Mouse (Mus musculus): ENCODE results near the gene Gas7. TPM values are rescaled to one million over a fixed set of nuclear protein-coding genes. Genes with fewer than 3 reads are reported as not detected.

The Gas7 gene
- polyA plus RNA-seq, 1 experiment from 2014 or later, result 39.5 TPM

DNA sequence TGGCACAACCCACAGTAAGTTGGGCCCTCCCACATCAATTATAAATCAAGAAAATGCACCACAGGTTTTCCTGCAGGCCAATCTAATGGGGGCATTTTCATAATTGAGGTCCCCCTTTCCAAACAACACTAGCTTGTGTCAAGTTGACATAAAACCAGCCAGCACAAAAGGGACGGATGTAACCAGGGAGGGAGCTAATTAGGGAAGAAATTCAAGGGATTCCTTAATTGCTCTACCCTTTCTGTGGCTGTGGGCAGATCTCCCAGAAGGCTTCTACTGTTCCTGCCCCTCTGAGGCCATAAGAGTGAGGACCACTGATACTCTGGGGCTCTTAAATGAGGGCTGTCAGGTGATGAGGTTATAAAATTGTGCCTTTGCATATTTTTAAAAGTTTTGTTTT lies 143.9 kb downstream of the Gas7 start:
- no peak overlapping the region for H3K4me3 ChIP-seq (ENCODE audit: low read depth, low read length)
- H3K9ac ChIP-seq (ENCODE audit: low read length), result no peak overlapping the region
- no peak overlapping the region for H3K27ac ChIP-seq (ENCODE audit: low read depth, low read length)
- peaks cover 40% of the 10 kb centered on the region for H3K4me1 ChIP-seq (ENCODE audit: control insufficient read depth, insufficient read depth, low read length)
- no peaks in the 10 kb centered on the region for H3K36me3 ChIP-seq (ENCODE audit: control insufficient read depth, insufficient read depth, low read length)
- H3K27me3 ChIP-seq (replicated peaks; ENCODE audit: control insufficient read depth, insufficient read depth, low read length), result no peaks in the 10 kb centered on the region
- ATAC-seq (peak; percentile 44), DNase-seq (ENCODE audit: low spot score) (peak; percentile 82)
- 0% methylated on average over 1 of the region's 1 CpGs for WGBS
- no peaks in the 10 kb centered on the region for H3K9me3 ChIP-seq (replicated peaks; ENCODE audit: control insufficient read depth, low read length)
- peak overlapping the region; percentile 28 for H3K4me2 ChIP-seq (ENCODE audit: low read length)

DNA sequence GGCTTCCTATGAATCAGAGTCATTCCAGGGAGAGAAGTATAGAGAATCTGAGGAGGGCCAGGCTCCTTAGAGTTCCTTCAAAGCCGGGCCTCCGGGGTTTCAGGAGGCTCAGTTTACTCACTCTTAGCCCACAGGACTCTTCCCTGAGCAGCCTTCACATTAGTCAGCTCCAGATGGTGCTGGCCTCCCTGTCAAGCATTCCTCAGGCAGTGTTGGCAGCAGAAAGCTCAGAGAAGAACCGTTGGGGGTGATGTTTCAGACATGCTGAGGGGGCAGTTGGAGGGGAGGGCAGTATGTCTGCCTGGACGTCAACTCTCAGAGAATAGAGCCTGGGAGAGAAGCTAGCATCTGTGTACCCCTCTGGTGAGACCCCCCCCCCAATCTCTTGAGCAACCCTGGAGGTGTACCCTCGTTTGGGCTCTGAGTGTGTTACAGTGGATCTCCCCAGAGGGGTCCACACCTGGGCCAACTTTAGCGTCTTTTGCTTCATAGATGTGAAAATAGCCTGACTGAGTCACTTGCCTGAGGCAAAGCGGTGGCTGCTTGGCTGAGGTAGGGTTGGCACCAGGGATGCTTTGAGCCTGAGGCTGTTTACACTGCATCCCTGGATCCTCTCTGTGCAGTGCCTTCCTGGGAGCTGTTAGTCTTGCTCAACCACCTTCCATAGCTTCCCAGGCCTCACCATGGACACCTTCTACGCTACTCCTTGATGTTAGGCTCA lies 145.6 kb downstream of the Gas7 start:
- WGBS, result 67% methylated on average over 8 of the region's 8 CpGs
- no peaks in the 10 kb centered on the region for H3K9me3 ChIP-seq (replicated peaks; ENCODE audit: control insufficient read depth, low read length)
- H3K4me2 ChIP-seq (ENCODE audit: low read length), result no peak overlapping the region
- peaks cover 38% of the 10 kb centered on the region for H3K4me1 ChIP-seq (ENCODE audit: control insufficient read depth, insufficient read depth, low read length)
- no peak overlapping the region for H3K9ac ChIP-seq (ENCODE audit: low read length)
- no peaks in the 10 kb centered on the region for H3K36me3 ChIP-seq (ENCODE audit: control insufficient read depth, insufficient read depth, low read length)
- peak; percentile 48 for DNase-seq (ENCODE audit: low spot score)
- H3K27ac ChIP-seq (ENCODE audit: low read depth, low read length), result no peak overlapping the region
- H3K4me3 ChIP-seq (ENCODE audit: low read depth, low read length), result no peak overlapping the region
- no peak for ATAC-seq
- H3K27me3 ChIP-seq (replicated peaks; ENCODE audit: control insufficient read depth, insufficient read depth, low read length), result no peaks in the 10 kb centered on the region

DNA sequence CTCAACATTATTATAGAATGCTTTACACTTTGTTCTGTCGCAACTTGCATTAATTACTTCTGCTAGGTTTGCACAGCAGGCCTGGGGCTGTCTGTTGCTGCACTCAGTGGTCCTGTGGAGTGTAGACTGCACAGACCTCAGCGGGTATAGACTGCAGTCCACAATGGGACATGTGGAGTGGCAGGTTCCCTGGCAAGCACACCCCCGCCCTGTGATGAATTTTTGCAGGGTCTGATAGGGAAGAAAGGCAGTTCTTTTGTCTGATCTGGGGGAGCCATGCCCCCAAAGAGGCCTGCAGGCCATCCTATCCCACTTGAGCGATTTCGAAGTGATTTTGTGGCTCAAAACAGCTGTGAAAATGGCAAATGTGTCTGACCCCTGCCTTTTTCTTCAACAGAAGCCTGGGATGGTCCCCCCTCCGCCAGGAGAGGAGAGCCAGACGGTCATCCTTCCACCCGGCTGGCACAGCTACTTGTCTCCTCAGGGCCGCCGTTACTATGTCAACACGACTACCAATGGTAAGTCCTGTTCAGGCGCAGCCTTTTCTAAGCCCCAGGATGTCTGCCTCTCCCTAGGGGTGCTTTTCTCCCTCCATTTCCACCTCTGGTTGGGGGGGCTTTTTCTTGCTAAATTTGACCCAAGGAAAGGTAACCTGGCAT lies 147.6 kb downstream of the Gas7 start:
- H3K9me3 ChIP-seq (replicated peaks; ENCODE audit: control insufficient read depth, low read length), result no peaks in the 10 kb centered on the region
- DNase-seq (ENCODE audit: low spot score) (peak; percentile 61), ATAC-seq (peak; percentile 59; the same call in 1 of the 2 replicates)
- H3K27ac ChIP-seq (ENCODE audit: low read depth, low read length), result peak overlapping the region; percentile 70; the same call in 1 of the 2 replicates
- WGBS, result 39% methylated on average over 12 of the region's 12 CpGs
- no peaks in the 10 kb centered on the region for H3K36me3 ChIP-seq (ENCODE audit: control insufficient read depth, insufficient read depth, low read length)
- no peaks in the 10 kb centered on the region for H3K27me3 ChIP-seq (replicated peaks; ENCODE audit: control insufficient read depth, insufficient read depth, low read length)
- H3K4me3 ChIP-seq (ENCODE audit: low read depth, low read length), result no peak overlapping the region
- H3K4me1 ChIP-seq (ENCODE audit: control insufficient read depth, insufficient read depth, low read length), result peaks cover 26% of the 10 kb centered on the region
- peak overlapping the region; percentile 13; the same call in 1 of the 2 replicates for H3K9ac ChIP-seq (ENCODE audit: low read length)
- H3K4me2 ChIP-seq (ENCODE audit: low read length), result peak overlapping the region; percentile 9; the same call in 1 of the 2 replicates

DNA sequence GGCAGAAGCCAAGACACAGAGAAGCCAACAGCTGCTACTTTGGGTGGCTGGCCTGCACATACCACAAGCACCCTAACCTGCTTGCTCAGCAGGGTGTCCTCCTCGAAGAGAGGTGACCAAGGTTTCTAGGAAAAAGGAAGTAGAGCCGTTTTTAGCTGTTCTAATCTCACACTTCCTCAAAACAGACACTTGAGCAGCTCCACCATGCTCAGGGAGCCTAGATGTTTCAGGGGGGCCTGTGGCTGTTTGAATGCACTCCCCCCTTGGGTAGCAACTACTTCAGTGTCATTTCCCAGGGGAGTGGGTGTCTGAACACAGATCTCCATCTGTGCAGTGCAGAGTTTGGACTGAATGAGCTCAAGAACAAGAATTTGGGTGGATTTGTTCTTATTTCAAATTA lies 149.2 kb downstream of the Gas7 start:
- H3K27me3 ChIP-seq (replicated peaks; ENCODE audit: control insufficient read depth, insufficient read depth, low read length), result no peaks in the 10 kb centered on the region

DNA sequence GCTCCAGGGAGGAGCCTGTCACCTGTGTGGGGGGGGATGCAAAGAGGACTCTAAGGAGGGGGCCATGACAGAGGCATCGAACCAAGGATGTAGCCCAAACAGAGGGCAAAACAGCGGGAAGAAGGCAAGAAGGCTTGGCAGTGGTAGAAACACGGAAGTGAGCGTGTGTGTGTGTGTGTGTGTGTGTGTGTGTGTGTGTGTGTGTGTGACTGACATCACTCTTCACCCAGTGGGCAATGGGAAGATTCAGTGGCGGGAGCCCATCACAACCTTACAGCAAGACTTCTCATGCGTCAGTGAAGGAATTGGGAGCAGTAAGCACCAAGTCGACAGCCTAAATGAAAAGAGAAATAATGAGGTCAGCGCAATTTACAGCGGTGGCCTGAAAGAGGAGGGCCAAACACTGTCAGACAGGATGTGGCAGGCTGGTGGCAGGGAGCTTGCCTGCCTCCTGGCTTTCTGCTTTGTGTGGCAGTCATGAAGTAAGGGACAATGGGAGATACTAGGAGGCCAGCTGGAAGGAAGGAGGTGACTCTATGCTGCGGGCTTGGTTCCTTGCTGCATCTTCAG lies 153.0 kb downstream of the Gas7 start:
- H3K9me3 ChIP-seq (replicated peaks; ENCODE audit: control insufficient read depth, low read length), result no peaks in the 10 kb centered on the region
- peaks cover 4% of the 10 kb centered on the region for H3K4me1 ChIP-seq (ENCODE audit: control insufficient read depth, insufficient read depth, low read length)
- no peak overlapping the region for H3K9ac ChIP-seq (ENCODE audit: low read length)
- WGBS, result 75% methylated on average over 10 of the region's 10 CpGs
- no peak overlapping the region for H3K27ac ChIP-seq (ENCODE audit: low read depth, low read length)
- ATAC-seq, result no peak
- DNase-seq (ENCODE audit: low spot score), result no peak
- H3K36me3 ChIP-seq (ENCODE audit: control insufficient read depth, insufficient read depth, low read length), result no peaks in the 10 kb centered on the region
- no peak overlapping the region for H3K4me3 ChIP-seq (ENCODE audit: low read depth, low read length)
- H3K27me3 ChIP-seq (replicated peaks; ENCODE audit: control insufficient read depth, insufficient read depth, low read length), result no peaks in the 10 kb centered on the region
- no peak overlapping the region for H3K4me2 ChIP-seq (ENCODE audit: low read length)

More for the DNA sequence above, 149.2 kb downstream of the Gas7 start:
- no peak overlapping the region for H3K27ac ChIP-seq (ENCODE audit: low read depth, low read length)
- no peak overlapping the region for H3K4me3 ChIP-seq (ENCODE audit: low read depth, low read length)
- ATAC-seq (no peak), DNase-seq (ENCODE audit: low spot score) (no peak)
- H3K36me3 ChIP-seq (ENCODE audit: control insufficient read depth, insufficient read depth, low read length), result no peaks in the 10 kb centered on the region
- H3K4me2 ChIP-seq (ENCODE audit: low read length), result no peak overlapping the region
- H3K4me1 ChIP-seq (ENCODE audit: control insufficient read depth, insufficient read depth, low read length), result peaks cover 14% of the 10 kb centered on the region
- no peak overlapping the region for H3K9ac ChIP-seq (ENCODE audit: low read length)
- H3K9me3 ChIP-seq (replicated peaks; ENCODE audit: control insufficient read depth, low read length), result no peaks in the 10 kb centered on the region
- 72% methylated on average over 2 of the region's 2 CpGs for WGBS

DNA sequence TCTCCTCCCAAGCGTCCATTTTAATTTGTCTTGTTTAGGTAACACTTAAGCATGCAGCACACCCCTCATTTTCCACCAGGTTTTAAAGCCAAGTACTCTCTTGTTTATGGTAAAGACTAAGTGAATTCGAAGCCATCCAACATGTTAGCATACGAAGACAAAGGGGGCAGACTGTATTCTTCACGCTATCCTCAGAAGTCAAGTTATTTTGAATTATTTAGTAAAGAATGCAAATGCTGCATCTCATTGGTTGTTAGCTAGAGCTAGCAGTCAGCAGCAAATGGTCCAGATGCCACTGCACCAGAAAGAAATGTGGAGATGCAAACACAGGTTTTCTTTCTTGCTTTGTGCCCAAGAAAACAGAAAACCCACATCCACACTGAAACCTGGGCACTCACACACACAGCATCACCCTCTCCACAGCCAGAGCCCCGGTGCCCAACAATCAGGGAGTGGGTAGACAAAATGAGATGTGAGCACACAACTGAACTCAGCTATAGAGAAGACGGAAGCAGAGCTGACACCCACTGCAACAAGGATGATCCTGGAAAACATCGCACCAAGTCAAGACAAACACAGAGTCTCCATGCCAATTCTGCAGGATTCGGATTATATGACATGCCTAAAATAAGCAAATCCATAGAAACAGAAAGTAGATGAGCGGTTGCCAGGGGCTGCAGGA lies 157.1 kb downstream of the Gas7 start:
- H3K9me3 ChIP-seq (replicated peaks; ENCODE audit: control insufficient read depth, low read length), result no peaks in the 10 kb centered on the region
- H3K9ac ChIP-seq (ENCODE audit: low read length), result no peak overlapping the region
- H3K4me1 ChIP-seq (ENCODE audit: control insufficient read depth, insufficient read depth, low read length), result 0 out of 2 replicates have a peak, but pooled peaks cover 3% of the 10 kb centered on the region
- WGBS, result 67% methylated on average over 9 of the region's 9 CpGs
- peak overlapping the region; percentile 30; the same call in 1 of the 2 replicates for H3K27ac ChIP-seq (ENCODE audit: low read depth, low read length)
- no peaks in the 10 kb centered on the region for H3K27me3 ChIP-seq (replicated peaks; ENCODE audit: control insufficient read depth, insufficient read depth, low read length)
- no peaks in the 10 kb centered on the region for H3K36me3 ChIP-seq (ENCODE audit: control insufficient read depth, insufficient read depth, low read length)
- H3K4me2 ChIP-seq (ENCODE audit: low read length), result no peak overlapping the region
- no peak for DNase-seq (ENCODE audit: low spot score)
- no peak overlapping the region for H3K4me3 ChIP-seq (ENCODE audit: low read depth, low read length)
- peak; percentile 15; the same call in 1 of the 2 replicates for ATAC-seq

DNA sequence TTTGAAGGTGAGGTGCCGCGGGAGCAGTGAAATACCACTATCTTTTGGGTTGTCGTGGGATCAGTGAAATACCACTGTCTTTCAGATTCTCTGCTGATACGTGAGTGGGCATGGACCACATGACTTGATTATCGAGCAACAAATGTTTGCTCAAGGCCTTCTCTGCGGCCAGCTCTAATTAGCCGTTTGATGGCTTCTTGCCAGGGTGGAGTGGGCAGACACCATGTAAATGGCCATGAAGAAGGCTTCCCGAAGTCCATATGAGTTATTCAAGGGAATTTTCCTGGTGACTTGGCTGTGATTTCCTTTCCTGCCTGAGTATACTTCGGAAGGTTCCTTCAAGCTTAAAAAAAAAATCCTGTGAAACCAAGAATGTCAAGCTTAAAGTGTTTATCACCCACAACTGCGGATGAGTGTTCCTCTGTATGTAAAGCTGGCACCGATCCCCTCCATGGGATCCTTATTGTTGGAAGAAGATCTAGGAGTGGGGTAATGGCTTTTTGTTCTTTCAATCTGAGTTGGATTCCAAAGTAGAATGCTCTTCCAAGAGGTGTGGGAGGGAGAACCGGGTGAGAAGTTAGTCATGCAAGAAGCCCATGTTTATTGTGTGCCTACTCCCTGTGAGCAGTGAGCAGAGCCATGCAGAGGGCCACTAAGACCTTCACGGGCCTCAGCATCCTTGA lies 161.5 kb downstream of the Gas7 start:
- 85% methylated on average over 13 of the region's 13 CpGs for WGBS
- DNase-seq (ENCODE audit: low spot score), result no peak

DNA sequence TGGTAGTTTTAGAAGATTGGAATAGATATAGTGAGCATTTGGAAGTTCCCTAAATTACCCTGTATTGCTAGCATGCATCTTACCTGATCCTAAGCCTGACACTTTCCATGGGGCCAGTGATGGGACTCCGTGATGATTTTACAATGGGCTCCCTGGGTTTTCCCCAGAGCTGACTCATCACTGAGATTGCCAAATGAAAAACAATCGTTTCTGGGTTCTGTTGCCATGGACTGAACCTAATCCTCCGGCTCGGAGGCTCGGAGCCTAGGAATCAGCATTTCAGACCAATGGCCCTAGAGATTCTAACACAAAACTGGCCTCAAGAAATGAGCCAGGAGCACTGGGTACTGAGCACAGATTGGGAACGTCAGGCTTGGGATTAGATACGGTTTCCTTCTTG lies 167.1 kb downstream of the Gas7 start:
- Histone ChIP-seq H3K9ac (ENCODE audit: low read length) (no peak overlapping the region), H3K27me3 (replicated peaks; ENCODE audit: control insufficient read depth, insufficient read depth, low read length) (no peaks in the 10 kb centered on the region), H3K36me3 (ENCODE audit: control insufficient read depth, insufficient read depth, low read length) (no peaks in the 10 kb centered on the region), H3K4me1 (ENCODE audit: control insufficient read depth, insufficient read depth, low read length) (no peaks in the 10 kb centered on the region), H3K4me2 (ENCODE audit: low read length) (no peak overlapping the region), H3K9me3 (replicated peaks; ENCODE audit: control insufficient read depth, low read length) (no peaks in the 10 kb centered on the region), H3K4me3 (ENCODE audit: low read depth, low read length) (no peak overlapping the region), H3K27ac (ENCODE audit: low read depth, low read length) (no peak overlapping the region)
- WGBS, result 85% methylated on average over 7 of the region's 7 CpGs
- ATAC-seq (no peak), DNase-seq (ENCODE audit: low spot score) (no peak)

More for the DNA sequence above, 161.5 kb downstream of the Gas7 start:
- Histone ChIP-seq H3K36me3 (ENCODE audit: control insufficient read depth, insufficient read depth, low read length) (no peaks in the 10 kb centered on the region), H3K4me1 (ENCODE audit: control insufficient read depth, insufficient read depth, low read length) (0 out of 2 replicates have a peak, but pooled peaks cover 3% of the 10 kb centered on the region), H3K4me2 (ENCODE audit: low read length) (no peak overlapping the region), H3K27ac (ENCODE audit: low read depth, low read length) (no peak overlapping the region), H3K9ac (ENCODE audit: low read length) (no peak overlapping the region), H3K4me3 (ENCODE audit: low read depth, low read length) (no peak overlapping the region), H3K9me3 (replicated peaks; ENCODE audit: control insufficient read depth, low read length) (no peaks in the 10 kb centered on the region), H3K27me3 (replicated peaks; ENCODE audit: control insufficient read depth, insufficient read depth, low read length) (no peaks in the 10 kb centered on the region)
- no peak for ATAC-seq

All from forebrain, embryonic 14.5 days (tissue).